Mouse (Mus musculus) lung, embryonic 16.5 days (tissue): ENCODE data around the gene Ino80b. TPM values are rescaled to one million over a fixed set of nuclear protein-coding genes. Genes with fewer than 3 reads are reported as not detected.

Source experiments
- ATAC-seq: fragments of 200-750 bp; cut with Nextera tagmentation; 2 replicates; pipeline ENCODE4 v1.8.0; 2017; ENCODE audit warnings: low read depth, mild to moderate bottlenecking, moderate library complexity
- H3K27ac ChIP-seq: fragments of 300-500 bp; sonication (generic); 2 replicates; pipeline ENCODE4 v1.5.1; 2014; ENCODE audit warnings: mild to moderate bottlenecking, control low read depth, low read length
- H3K27me3 ChIP-seq: fragments of 300-500 bp; sonication (generic); 2 replicates; pipeline ENCODE4 v1.6.1; 2014; ENCODE audit warnings: low read depth, low read length, mixed read lengths; ENCODE audit not compliant: control insufficient read depth, insufficient read depth
- H3K36me3 ChIP-seq: fragments of 300-500 bp; sonication (generic); 2 replicates; pipeline ENCODE4 v1.6.1; 2014; ENCODE audit warnings: low read length; ENCODE audit not compliant: control insufficient read depth, insufficient read depth
- H3K4me1 ChIP-seq: fragments of 300-500 bp; sonication (generic); replicated peaks from 2 replicates; pipeline ENCODE4 v1.6.1; 2014; ENCODE audit warnings: low read length, mixed read lengths; ENCODE audit not compliant: control insufficient read depth, insufficient read depth
- H3K4me2 ChIP-seq: fragments of 300-500 bp; sonication (generic); 2 replicates; pipeline ENCODE4 v1.6.1; 2014; ENCODE audit warnings: low read depth, low read length, control low read depth
- H3K4me3 ChIP-seq: fragments of 300-500 bp; sonication (generic); 2 replicates; pipeline ENCODE4 v1.5.1; 2014; ENCODE audit warnings: mild to moderate bottlenecking, low read length, control low read depth
- H3K9ac ChIP-seq: fragments of 300-500 bp; sonication (generic); 2 replicates; pipeline ENCODE4 v1.6.1; 2014; ENCODE audit warnings: low read length, control low read depth
- H3K9me3 ChIP-seq: fragments of 300-500 bp; sonication (generic); 2 replicates; pipeline ENCODE4 v1.6.1; 2016; ENCODE audit warnings: low read length; ENCODE audit not compliant: control insufficient read depth
- WGBS: fragments of 180-500 bp; shearing (Covaris S2); extraction: QIAGEN DNeasy Blood & Tissue Kit; methylation state at CpG from one replicate; pipeline ENCODE4 v1.1.7; 2014; 5-methylcytosine and 5-hydroxymethylcytosine counted together
- polyA plus RNA-seq: library from polyadenylated mRNA; unstranded; fragments of >200 nt; fragmentation: Nextera tagmentation; extraction: Ambion mirVana; gene quantifications from 2 replicates; pipeline ENCODE4 v1.2.1, GENCODE M21; 2015

The Ino80b gene
- polyA plus RNA-seq, 1 experiment from 2014 or later, result 14.5 TPM

DNA sequence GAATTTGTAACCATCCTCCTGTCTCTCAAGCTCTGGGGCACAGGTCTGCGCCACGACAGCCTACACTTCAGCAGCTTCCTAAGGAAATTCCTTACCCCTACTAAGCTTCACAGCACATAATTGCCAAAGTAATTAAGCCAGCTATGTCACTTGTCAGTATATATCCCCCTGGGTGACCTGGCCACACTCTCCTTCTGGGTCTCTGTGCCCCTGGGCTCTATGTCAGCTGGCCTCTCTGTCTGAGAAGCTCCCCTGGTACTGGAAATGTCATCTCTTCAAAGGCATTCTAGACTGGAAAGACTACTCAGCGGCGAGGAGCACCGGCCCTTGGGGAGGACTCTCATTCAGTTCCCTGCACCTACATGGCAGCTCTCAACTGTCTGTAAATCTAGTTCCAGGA lies 2.3 kb downstream of the Ino80b start:
- Histone ChIP-seq H3K36me3 (peaks cover 12% of the 10 kb centered on the region), H3K4me3 (peak overlapping the region; percentile 72; the same call in 1 of the 2 replicates), H3K4me1 (peaks cover 26% of the 10 kb centered on the region), H3K9me3 (no peaks in the 10 kb centered on the region), H3K27me3 (no peaks in the 10 kb centered on the region), H3K27ac (no peak overlapping the region; the same call in 1 of the 2 replicates), H3K4me2 (peak overlapping the region; percentile 96), H3K9ac (no peak overlapping the region; the same call in 1 of the 2 replicates)
- WGBS, result 70% methylated on average over 5 of the region's 5 CpGs
- no peak for ATAC-seq

DNA sequence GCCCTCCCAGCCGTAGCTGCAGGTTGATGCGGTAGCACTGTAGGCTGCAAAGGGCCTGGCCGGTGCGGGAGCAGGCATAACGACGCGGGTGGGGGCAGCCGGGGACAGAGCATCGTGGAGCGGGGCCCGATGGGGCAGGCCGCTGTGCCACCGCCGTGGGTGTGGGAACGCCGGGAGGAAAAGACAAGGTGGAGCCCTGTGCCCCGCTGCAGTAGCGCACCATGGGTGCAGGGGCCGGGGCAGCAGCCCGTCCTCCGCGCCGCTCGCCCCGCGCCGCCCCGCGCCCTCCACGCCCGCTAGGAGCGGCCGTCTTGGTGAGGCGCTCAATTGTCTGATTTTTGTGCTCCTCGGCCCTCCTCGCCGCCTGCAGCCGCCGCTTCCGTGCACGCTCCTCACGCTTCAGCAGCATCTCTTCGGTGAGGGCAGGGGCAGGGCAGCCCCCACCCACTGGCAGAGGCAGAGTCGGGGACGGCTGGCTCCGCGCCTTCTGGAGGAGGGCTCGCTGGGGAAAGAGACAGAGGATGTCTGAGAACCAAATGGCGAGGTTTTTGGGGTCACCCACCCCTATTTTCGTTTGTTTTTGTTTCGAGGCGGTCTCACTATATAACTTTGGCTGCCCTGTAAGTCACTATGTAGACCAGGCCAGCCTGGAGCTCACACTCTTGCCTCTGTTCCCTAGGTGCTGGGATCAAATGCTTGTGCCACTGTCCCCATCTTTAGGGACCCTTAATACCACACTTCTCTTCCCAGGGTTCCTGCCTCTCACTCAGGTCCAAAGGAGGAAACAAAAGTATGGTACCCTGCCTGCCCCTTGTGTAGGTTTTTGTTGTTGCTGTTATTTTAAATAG lies 3.1 kb downstream of the Ino80b start:
- Histone ChIP-seq H3K4me1 (peaks cover 28% of the 10 kb centered on the region), H3K36me3 (peaks cover 17% of the 10 kb centered on the region), H3K9ac (peak overlapping the region; percentile 90), H3K4me3 (peak overlapping the region; percentile 72), H3K27me3 (no peaks in the 10 kb centered on the region), H3K27ac (peak overlapping the region; percentile 97), H3K9me3 (no peaks in the 10 kb centered on the region), H3K4me2 (peak overlapping the region; percentile 96)
- ATAC-seq, result peak; percentile 41
- 1% methylated on average over 31 of the region's 52 CpGs for WGBS

DNA sequence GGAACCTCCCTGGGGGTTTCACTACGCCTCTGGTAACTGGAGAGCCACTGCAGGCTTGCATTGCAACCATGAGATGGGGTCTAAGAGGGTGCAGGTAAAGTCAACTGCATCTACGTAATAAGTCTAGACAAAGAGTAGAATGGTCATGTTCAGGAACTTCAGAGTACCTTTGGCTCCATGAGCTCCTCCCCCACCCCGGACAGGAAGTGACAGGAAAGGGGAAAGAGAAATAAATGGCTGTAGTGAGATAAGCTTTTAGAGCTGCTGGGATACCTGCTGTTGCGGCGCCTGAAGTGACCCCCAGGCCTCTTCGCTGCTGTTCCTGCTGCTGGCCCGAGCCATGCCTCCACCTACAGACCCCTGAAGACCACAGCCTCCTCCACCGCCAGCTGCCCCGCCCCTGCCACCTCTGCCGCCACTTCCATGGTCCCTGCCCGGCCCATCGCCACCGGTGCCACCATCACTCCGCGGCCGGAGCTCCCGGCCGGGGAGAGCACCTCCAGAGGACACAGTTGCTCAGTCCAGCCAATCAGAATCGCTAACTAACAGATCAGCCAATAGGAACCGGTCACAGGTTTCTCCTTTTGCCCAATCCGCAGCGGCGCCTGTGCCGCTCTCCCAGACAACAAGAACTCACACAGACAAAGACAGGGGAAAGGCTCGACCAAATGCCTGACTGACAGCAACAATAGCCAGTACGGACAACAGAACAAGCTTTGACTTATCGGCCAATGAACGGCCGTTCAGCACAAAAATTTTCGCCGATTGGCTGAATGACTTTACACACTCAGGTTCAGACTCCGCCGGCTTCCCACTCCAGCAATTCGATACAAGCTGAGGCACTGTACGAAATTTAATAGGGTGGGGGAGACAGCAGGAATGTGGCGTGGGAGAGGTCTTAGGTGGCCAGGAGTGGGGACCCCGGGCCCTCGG lies 4.0 kb downstream of the Ino80b start, which contains the start of gene Wbp1:
TSS of gene Wbp1 (minus strand) at position 630 of the 933 bp plus-strand sequence.
- Histone ChIP-seq H3K4me1 (peaks cover 37% of the 10 kb centered on the region), H3K9me3 (no peaks in the 10 kb centered on the region)
- WGBS, result under 1% methylated on average over 38 of the region's 38 CpGs

DNA sequence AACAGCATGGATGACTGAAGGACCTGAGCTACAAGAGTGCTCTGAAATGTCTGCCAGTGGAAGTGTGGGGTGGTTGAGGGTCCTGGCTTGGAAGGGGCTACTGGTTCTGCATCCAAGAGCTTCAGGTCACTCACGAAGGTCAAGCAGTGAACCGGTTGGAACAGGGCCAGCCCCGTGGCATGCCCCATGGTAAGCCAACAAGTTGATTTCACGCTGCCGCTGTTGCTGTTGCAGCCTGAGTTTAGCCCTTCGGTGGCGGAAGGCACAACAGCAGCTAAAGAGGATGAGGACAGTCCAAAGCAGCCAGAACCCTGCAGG lies 5.5 kb downstream of the Ino80b start:
- whole genome bisulfite sequencing, result 76% methylated on average over 7 of the region's 7 CpGs
- no peaks in the 10 kb centered on the region for H3K9me3 ChIP-seq
- ATAC-seq, result no peak
- H3K27ac ChIP-seq, result no peak overlapping the region
- peaks cover 20% of the 10 kb centered on the region for H3K36me3 ChIP-seq
- H3K27me3 ChIP-seq, result no peaks in the 10 kb centered on the region
- H3K9ac ChIP-seq, result peak overlapping the region; percentile 26; the same call in 1 of the 2 replicates
- peaks cover 40% of the 10 kb centered on the region for H3K4me1 ChIP-seq
- H3K4me2 ChIP-seq, result peak overlapping the region; percentile 96; the same call in 1 of the 2 replicates
- H3K4me3 ChIP-seq, result no peak overlapping the region

More for the DNA sequence above, 4.0 kb downstream of the Ino80b start, which contains the start of gene Wbp1:
- Histone ChIP-seq H3K27ac (peak within 1 kb of the TSS; percentile 97), H3K4me3 (peak within 1 kb of the TSS; percentile 72), H3K9ac (peak within 1 kb of the TSS; percentile 90), H3K27me3 (no peaks in the 10 kb centered on the region), H3K4me2 (peak within 1 kb of the TSS; percentile 96), H3K36me3 (peaks cover 20% of the 10 kb centered on the region)
- ATAC-seq, result peak; percentile 95

DNA sequence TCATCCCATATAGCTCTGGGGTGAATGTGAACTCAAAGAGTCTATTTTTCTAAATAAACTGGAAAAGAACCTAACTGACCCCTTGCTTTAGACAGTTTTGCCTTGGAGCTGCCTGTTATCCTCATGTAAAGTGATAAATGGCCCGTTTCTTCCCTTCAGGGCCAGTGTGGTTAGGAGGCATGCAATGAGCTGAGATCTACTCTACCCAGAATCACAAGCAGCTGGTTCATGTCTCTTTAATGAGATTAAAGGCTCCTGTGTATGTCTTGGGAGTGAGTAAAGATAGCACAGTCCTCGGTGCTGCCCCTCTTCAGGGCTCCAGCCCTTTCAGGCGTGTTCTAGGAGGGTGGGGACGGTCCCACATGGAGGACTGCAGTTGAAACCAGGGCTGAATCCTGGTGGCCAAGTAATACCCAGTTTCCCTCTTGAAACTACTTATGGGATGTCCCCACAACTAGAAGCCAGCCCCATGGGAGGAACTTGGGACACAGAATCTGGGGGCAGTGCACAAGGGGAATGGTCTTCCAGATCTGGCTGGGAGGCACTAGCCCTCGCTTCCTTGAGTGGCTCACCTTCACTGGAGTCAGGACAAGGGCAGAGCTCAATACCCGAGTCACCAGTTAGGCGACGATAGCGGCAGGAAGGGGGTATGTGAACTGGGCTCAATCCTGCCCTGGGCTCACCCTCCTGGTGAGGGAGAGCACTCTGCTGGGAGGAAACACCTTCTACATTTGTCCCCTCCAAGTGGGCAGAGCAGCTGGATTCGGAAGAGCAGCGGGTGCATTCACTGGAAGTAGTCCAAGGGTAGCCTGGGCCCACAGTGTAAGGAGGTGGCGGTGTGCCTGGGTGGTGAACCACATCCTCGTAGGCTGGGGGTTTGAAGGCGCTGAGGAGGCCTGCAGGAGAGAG lies 6.2 kb downstream of the Ino80b start:
- H3K4me1 ChIP-seq, result peaks cover 39% of the 10 kb centered on the region
- ATAC-seq, result no peak
- 69% methylated on average over 14 of the region's 14 CpGs for WGBS
- H3K4me3 ChIP-seq, result no peak overlapping the region
- H3K27ac ChIP-seq, result no peak overlapping the region
- no peaks in the 10 kb centered on the region for H3K9me3 ChIP-seq
- H3K9ac ChIP-seq, result peak overlapping the region; percentile 26; the same call in 1 of the 2 replicates
- H3K27me3 ChIP-seq, result no peaks in the 10 kb centered on the region
- H3K36me3 ChIP-seq, result peaks cover 20% of the 10 kb centered on the region
- no peak overlapping the region for H3K4me2 ChIP-seq

DNA sequence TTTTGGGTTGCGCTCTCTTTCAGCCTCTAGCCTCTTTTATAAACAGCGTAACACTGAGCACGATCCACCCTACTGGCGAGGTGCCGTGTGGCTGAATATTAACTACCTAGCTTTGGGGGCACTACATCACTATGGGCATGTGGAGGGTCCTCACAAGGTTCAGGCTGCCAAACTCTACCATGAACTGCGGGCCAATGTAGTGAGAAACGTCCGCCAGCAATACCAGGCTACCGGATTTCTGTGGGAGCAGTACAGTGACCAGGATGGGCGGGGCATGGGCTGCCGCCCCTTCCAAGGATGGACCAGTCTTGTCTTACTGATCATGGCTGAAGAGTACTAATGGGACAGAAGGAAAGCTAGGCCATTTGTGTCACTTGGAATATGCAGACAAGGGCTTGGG lies 6.9 kb downstream of the Ino80b start:
- no peak overlapping the region for H3K9ac ChIP-seq
- H3K27ac ChIP-seq, result no peak overlapping the region
- peaks cover 36% of the 10 kb centered on the region for H3K4me1 ChIP-seq
- ATAC-seq, result no peak
- 75% methylated on average over 11 of the region's 11 CpGs for WGBS
- no peaks in the 10 kb centered on the region for H3K9me3 ChIP-seq
- no peak overlapping the region for H3K4me3 ChIP-seq
- no peak overlapping the region for H3K4me2 ChIP-seq
- H3K36me3 ChIP-seq, result peaks cover 20% of the 10 kb centered on the region
- no peaks in the 10 kb centered on the region for H3K27me3 ChIP-seq

DNA sequence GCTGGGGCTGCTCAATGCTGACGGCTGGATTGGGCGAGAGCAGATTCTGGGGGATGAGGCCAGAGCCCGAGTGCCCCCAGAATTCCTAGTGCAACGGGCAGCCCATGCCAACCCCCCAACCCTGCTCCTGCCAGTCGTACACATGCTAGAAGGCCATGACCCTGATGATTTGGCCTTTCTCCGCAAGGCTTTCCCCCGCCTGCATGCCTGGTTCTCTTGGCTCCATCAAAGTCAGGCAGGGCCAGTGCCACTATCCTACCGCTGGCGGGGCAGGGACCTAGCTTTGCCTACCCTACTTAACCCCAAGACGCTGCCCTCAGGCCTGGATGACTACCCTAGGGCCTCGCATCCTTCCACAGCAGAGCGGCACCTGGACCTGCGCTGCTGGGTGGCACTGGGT lies 7.6 kb downstream of the Ino80b start:
- Histone ChIP-seq H3K27me3 (no peaks in the 10 kb centered on the region), H3K4me1 (peaks cover 31% of the 10 kb centered on the region), H3K4me3 (no peak overlapping the region), H3K27ac (no peak overlapping the region), H3K9ac (no peak overlapping the region), H3K9me3 (no peaks in the 10 kb centered on the region), H3K36me3 (peaks cover 20% of the 10 kb centered on the region), H3K4me2 (no peak overlapping the region)
- 87% methylated on average over 13 of the region's 13 CpGs for WGBS
- ATAC-seq, result no peak

DNA sequence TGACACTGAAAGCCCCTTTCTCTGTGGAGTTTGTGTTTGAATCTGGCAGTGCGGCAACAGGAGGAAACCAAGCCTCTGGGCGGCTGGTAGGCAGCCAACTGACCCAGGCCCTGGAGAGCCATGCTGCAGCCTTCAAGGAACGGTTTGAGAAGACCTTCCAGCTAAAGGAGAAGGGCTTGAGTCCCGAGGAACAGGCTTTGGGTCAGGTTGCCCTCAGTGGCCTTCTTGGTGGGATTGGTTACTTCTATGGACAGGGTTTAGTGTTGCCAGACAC lies 8.1 kb downstream of the Ino80b start:
- H3K27me3 ChIP-seq, result no peaks in the 10 kb centered on the region
- H3K27ac ChIP-seq, result no peak overlapping the region
- H3K36me3 ChIP-seq, result peaks cover 20% of the 10 kb centered on the region
- no peak overlapping the region for H3K4me3 ChIP-seq
- 66% methylated on average over 4 of the region's 4 CpGs for whole genome bisulfite sequencing
- H3K9me3 ChIP-seq, result no peaks in the 10 kb centered on the region
- H3K4me2 ChIP-seq, result no peak overlapping the region
- ATAC-seq, result no peak
- peaks cover 27% of the 10 kb centered on the region for H3K4me1 ChIP-seq
- H3K9ac ChIP-seq, result no peak overlapping the region; the same call in 1 of the 2 replicates
